Mouse (Mus musculus): ENCODE measurements around the gene Rad52. TPM values are rescaled to one million over a fixed set of nuclear protein-coding genes. Genes with fewer than 3 reads are reported as not detected.

Rad52 gene
- polyA plus RNA-seq (2016; fragmentation: Nextera tagmentation; extraction: Ambion mirVana) = 21.2 and 26.1 TPM in 2 replicates

GRCm38 (mm10) chr6:119902204-119903080 lies at the start of gene Rad52:
Rad52 (plus strand) TSS chr6:119902698.
- peak; percentile 90 for DNase-seq (ENCODE audit: extremely low spot score, low spot score)
- 2% methylated on average over 67 of the region's 67 CpGs for WGBS

GRCm38 (mm10) chr6:119854156-119854555 lies 48.3 kb upstream of the Rad52 start:
- WGBS = 49% methylated on average over 2 of the region's 2 CpGs
- Histone ChIP-seq H3K27ac (no peak overlapping the region), H3K27me3 (ENCODE audit: poor library complexity, severe bottlenecking) (no peaks in the 10 kb centered on the region), H3K4me1 (peaks cover 14% of the 10 kb centered on the region), H3K4me3 (no peak overlapping the region), H3K36me3 (replicated peaks) (no peaks in the 10 kb centered on the region), H3K9me3 (no peaks in the 10 kb centered on the region)
- no peak for DNase-seq (ENCODE audit: extremely low spot score, low spot score)

More at GRCm38 (mm10) chr6:119902204-119903080, at the start of gene Rad52:
- no peaks in the 10 kb centered on the region for H3K9me3 ChIP-seq
- H3K36me3 ChIP-seq (replicated peaks) = peaks cover 13% of the 10 kb centered on the region; the same call in 1 of the 2 replicates
- no peaks in the 10 kb centered on the region for H3K27me3 ChIP-seq (ENCODE audit: poor library complexity, severe bottlenecking)
- H3K4me1 ChIP-seq = peaks cover 13% of the 10 kb centered on the region
- H3K4me3 ChIP-seq = peak within 1 kb of the TSS; percentile 96
- peak within 1 kb of the TSS; percentile 95 for H3K27ac ChIP-seq

GRCm38 (mm10) chr6:119855471-119855870 lies 47.0 kb upstream of the Rad52 start:
- DNase-seq (ENCODE audit: extremely low spot score, low spot score) = no peak
- Histone ChIP-seq H3K9me3 (no peaks in the 10 kb centered on the region), H3K36me3 (replicated peaks) (no peaks in the 10 kb centered on the region), H3K27me3 (ENCODE audit: poor library complexity, severe bottlenecking) (no peaks in the 10 kb centered on the region), H3K27ac (no peak overlapping the region), H3K4me1 (0 out of 2 replicates have a peak, but pooled peaks cover 5% of the 10 kb centered on the region), H3K4me3 (no peak overlapping the region)
- WGBS = 94% methylated on average over 4 of the region's 4 CpGs

DNA sequence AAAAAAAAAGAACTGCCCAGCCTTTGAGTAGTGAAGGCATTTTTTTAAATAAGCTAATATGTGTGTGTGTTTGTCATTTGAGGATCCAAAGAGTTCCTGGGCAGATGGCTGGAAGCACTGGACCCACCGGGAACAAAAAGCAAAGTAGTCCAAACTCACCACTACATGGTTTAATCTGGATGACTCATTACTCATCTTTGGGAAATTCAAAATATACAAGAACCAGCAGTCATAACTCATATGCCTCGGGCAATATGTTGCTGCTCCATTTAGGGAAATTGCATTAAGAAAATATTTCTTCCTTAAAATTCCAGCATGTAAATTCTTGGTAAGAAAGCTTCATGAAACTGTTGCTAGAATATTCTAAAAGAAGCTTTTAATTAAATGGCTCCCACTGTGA lies 42.3 kb upstream of the Rad52 start:
- Histone ChIP-seq H3K4me3 (no peak overlapping the region), H3K9me3 (no peaks in the 10 kb centered on the region), H3K4me1 (peaks cover 11% of the 10 kb centered on the region), H3K27me3 (ENCODE audit: poor library complexity, severe bottlenecking) (no peaks in the 10 kb centered on the region), H3K27ac (no peak overlapping the region), H3K36me3 (replicated peaks) (no peaks in the 10 kb centered on the region)
- no peak for DNase-seq (ENCODE audit: extremely low spot score, low spot score)
- WGBS = 94% methylated on average over 2 of the region's 2 CpGs

DNA sequence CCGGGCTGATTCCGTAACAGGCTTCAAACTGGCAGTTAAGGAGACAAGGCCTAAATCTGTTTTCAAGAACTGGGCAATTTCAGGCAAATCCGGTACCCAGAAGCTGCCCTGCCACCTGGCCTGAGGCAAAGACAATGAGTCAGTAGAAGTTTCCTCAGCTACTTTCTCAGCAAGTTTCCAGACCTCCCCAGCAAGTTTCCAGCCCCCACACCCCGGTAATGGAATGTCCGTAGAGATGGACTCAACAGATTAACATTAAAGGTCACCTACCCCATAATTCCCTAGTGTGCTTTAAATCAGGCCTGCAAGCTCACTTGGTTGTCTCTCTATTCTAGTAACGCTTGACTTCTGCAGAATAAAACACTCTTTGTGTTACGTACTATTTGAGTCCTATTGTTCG lies 41.0 kb upstream of the Rad52 start:
- H3K36me3 ChIP-seq (replicated peaks) = no peaks in the 10 kb centered on the region
- 40% methylated on average over 8 of the region's 8 CpGs for WGBS
- no peak for DNase-seq (ENCODE audit: extremely low spot score, low spot score)
- H3K4me3 ChIP-seq = no peak overlapping the region
- peaks cover 11% of the 10 kb centered on the region for H3K4me1 ChIP-seq
- peak overlapping the region; percentile 58 for H3K27ac ChIP-seq
- no peaks in the 10 kb centered on the region for H3K27me3 ChIP-seq (ENCODE audit: poor library complexity, severe bottlenecking)
- H3K9me3 ChIP-seq = no peaks in the 10 kb centered on the region

GRCm38 (mm10) chr6:119864341-119865034 lies 38.0 kb upstream of the Rad52 start:
- no peaks in the 10 kb centered on the region for H3K36me3 ChIP-seq (replicated peaks)
- H3K4me1 ChIP-seq = peaks cover 11% of the 10 kb centered on the region
- no peak overlapping the region for H3K4me3 ChIP-seq
- 92% methylated on average over 11 of the region's 11 CpGs for WGBS
- no peak for DNase-seq (ENCODE audit: extremely low spot score, low spot score)
- H3K27ac ChIP-seq = no peak overlapping the region
- no peaks in the 10 kb centered on the region for H3K9me3 ChIP-seq
- no peaks in the 10 kb centered on the region for H3K27me3 ChIP-seq (ENCODE audit: poor library complexity, severe bottlenecking)

DNA sequence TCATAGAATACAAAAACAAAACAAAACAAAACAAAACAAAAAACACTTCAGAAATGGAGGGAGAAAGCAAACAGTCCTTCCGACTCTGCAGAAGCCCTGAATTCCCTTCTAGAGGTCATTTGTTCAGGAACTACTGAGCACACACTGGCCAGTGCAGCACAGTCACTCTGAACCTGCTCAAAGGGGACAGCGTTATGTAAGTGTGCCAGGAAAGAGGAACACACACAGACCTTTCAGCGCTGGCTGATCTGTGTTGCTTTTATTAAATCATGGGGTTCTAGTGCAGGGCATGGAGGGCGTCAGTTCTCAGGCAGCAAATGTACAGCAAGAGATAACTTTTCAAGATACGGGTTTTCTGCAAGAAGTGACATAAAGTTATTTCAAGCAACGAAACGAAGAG lies 19.3 kb upstream of the Rad52 start:
- Histone ChIP-seq H3K9me3 (no peaks in the 10 kb centered on the region), H3K36me3 (replicated peaks) (no peaks in the 10 kb centered on the region), H3K27me3 (ENCODE audit: poor library complexity, severe bottlenecking) (no peaks in the 10 kb centered on the region), H3K4me1 (peaks cover 13% of the 10 kb centered on the region), H3K27ac (no peak overlapping the region), H3K4me3 (no peak overlapping the region)
- no peak for DNase-seq (ENCODE audit: extremely low spot score, low spot score)
- WGBS = 88% methylated on average over 7 of the region's 7 CpGs

DNA sequence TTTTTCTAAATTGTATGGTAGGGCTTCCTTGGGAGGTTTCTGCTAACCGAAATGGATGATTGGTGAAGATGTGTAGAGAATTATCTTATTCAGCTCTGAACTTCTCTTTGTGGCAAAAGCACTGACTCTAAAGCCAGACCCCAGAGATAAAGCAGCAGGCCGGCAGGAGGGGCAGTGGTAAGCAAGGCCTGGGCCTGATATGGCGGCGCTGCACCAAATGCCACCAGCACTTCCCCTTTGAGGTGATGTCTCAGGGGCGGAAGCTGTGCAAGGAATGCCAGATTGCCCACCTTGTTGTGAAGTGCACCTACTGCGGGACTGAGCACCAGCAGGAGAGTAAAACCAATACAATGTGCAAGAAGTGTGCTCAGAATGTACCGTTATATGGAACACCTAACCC lies 9.8 kb upstream of the Rad52 start:
- Histone ChIP-seq H3K27ac (no peak overlapping the region), H3K36me3 (replicated peaks) (no peaks in the 10 kb centered on the region), H3K27me3 (ENCODE audit: poor library complexity, severe bottlenecking) (peaks cover 4% of the 10 kb centered on the region; the same call in 1 of the 2 replicates), H3K4me3 (no peak overlapping the region), H3K4me1 (peaks cover 5% of the 10 kb centered on the region; the same call in 1 of the 2 replicates), H3K9me3 (no peaks in the 10 kb centered on the region)
- WGBS = 83% methylated on average over 7 of the region's 7 CpGs
- DNase-seq (ENCODE audit: extremely low spot score, low spot score) = no peak

GRCm38 (mm10) chr6:119903081-119903789 lies 737 bp downstream of the Rad52 start:
- H3K27me3 ChIP-seq (ENCODE audit: poor library complexity, severe bottlenecking) = no peaks in the 10 kb centered on the region
- peaks cover 13% of the 10 kb centered on the region for H3K4me1 ChIP-seq
- peak overlapping the region; percentile 96 for H3K4me3 ChIP-seq
- no peak for DNase-seq (ENCODE audit: extremely low spot score, low spot score)
- H3K36me3 ChIP-seq (replicated peaks) = peaks cover 15% of the 10 kb centered on the region; the same call in 1 of the 2 replicates
- H3K9me3 ChIP-seq = no peaks in the 10 kb centered on the region
- 27% methylated on average over 15 of the region's 15 CpGs for WGBS
- H3K27ac ChIP-seq = peak overlapping the region; percentile 95

GRCm38 (mm10) chr6:119905461-119905860 lies 3.0 kb downstream of the Rad52 start:
- Histone ChIP-seq H3K4me1 (peaks cover 13% of the 10 kb centered on the region), H3K27ac (no peak overlapping the region), H3K4me3 (no peak overlapping the region), H3K9me3 (no peaks in the 10 kb centered on the region), H3K27me3 (ENCODE audit: poor library complexity, severe bottlenecking) (no peaks in the 10 kb centered on the region), H3K36me3 (replicated peaks) (peaks cover 15% of the 10 kb centered on the region; the same call in 1 of the 2 replicates)
- 94% methylated on average over 5 of the region's 5 CpGs for WGBS
- DNase-seq (ENCODE audit: extremely low spot score, low spot score) = no peak

DNA sequence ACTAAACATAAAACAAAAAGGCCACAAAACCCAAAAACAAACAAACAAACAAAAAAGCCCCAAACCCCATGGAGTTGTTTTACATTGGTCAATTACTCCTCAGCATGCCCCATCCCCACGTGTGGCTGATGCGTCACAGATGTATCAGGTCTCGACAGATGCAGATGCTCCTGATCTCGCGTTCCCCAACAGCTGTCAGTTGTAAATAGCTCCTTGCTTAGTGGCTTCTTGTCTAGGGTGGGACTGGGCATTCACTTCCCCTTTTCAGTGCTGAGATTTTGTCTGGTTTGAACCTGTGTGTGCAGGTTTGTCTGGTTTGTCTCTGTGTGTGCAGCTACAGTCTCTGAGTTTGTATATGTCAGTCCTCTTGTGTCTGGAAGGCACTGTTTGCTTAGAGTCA lies 9.5 kb downstream of the Rad52 start:
- Histone ChIP-seq H3K27ac (no peak overlapping the region), H3K36me3 (replicated peaks) (peaks cover 61% of the 10 kb centered on the region), H3K9me3 (no peaks in the 10 kb centered on the region), H3K4me3 (no peak overlapping the region), H3K27me3 (ENCODE audit: poor library complexity, severe bottlenecking) (no peaks in the 10 kb centered on the region), H3K4me1 (no peaks in the 10 kb centered on the region)
- no peak for DNase-seq (ENCODE audit: extremely low spot score, low spot score)
- 86% methylated on average over 5 of the region's 5 CpGs for WGBS

DNA sequence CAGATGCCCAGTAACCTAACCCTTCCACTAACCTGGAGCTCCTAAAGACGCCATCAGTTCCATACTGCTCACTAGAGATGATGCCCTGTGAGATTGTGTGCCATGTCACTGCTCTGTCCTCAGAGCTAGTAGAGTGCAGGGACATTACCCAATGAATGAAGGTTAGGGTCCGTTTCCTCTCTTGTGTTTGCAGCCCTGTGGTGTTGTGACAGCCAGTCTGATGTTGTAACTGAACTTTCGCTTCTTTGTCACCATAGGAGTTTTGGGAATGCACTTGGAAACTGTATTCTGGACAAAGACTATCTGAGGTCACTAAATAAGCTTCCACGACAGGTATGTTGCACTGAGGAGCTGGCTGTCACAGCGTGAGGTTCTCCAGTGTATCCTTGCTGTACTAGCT lies 13.2 kb downstream of the Rad52 start:
- no peak overlapping the region for H3K4me3 ChIP-seq
- 93% methylated on average over 5 of the region's 5 CpGs for WGBS
- DNase-seq (ENCODE audit: extremely low spot score, low spot score) = no peak
- no peaks in the 10 kb centered on the region for H3K27me3 ChIP-seq (ENCODE audit: poor library complexity, severe bottlenecking)
- no peaks in the 10 kb centered on the region for H3K9me3 ChIP-seq
- H3K4me1 ChIP-seq = no peaks in the 10 kb centered on the region
- peaks cover 93% of the 10 kb centered on the region for H3K36me3 ChIP-seq (replicated peaks)
- H3K27ac ChIP-seq = no peak overlapping the region

All from forebrain, embryonic 10.5 days (tissue).